Mouse (Mus musculus): ENCODE measurements around the gene Sbds.

Sbds gene

GRCm38 (mm10) chr5:130200233-130201029 lies 54.9 kb downstream of the Sbds start:
- no peak for DNase-seq (ENCODE audit: low spot score)

GRCm38 (mm10) chr5:130197981-130198380 lies 57.3 kb downstream of the Sbds start:
- no peak for DNase-seq (ENCODE audit: low spot score)

DNA sequence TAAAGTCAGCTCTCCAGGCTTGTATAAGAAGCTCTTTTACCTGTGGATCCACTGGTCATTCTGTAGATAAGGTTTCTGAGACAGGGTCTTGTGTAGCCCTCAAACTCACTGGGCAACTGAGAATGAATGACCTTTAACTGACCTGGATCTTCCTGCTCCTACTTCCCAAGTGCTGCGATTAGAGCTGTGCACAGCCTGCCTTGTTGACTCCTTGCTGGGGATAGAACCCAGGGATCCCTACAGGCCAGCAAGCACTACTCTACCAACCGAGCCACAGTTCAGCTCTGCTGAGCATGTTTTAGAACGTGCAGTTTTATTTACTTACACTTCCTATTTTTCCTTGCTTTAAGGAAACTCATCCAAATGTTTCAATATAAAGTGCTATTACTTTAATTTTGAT lies 57.9 kb downstream of the Sbds start:
- DNase-seq (ENCODE audit: low spot score) = no peak

DNA sequence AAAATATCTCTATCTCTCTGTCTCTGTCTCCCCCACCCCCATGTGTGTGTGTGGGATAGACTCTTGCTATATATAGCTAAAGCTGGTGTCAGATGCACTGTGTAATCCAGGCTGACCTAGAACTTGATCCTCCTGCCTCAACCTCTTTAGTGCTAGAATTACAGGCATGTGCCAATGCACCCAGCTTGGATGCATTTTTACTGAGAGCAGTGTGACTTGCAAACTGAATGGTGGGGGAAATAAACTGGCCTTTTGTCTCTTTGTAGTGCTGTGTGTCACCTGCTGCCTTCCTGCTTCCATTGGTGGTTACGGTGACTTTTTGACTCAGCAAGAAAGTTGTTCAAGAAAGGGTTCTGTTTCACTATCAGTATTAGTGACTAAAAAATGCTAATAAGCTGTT lies 59.0 kb downstream of the Sbds start:
- no peak for DNase-seq (ENCODE audit: low spot score)
